Mouse (Mus musculus) hindbrain, embryonic 11.5 days (tissue): Measurements from ENCODE around the gene Greb1. TPM values are rescaled to one million over a fixed set of nuclear protein-coding genes. Genes with fewer than 3 reads are reported as not detected.

Source experiments
- ATAC-seq: fragments of 200-750 bp; cut with Nextera tagmentation; 2 replicates; pipeline ENCODE4 v1.8.0; 2017; ENCODE audit warnings: mild to moderate bottlenecking, moderate TSS enrichment, moderate library complexity; ENCODE audit not compliant: low FRiP score
- DNase-seq: peaks from one replicate; pipeline ENCODE4 v3.0.0-alpha.2; 2015; ENCODE audit warnings: low spot score
- H3K27ac ChIP-seq: fragments of 300-500 bp; sonication (generic); 2 replicates; pipeline ENCODE4 v1.5.1; 2014; ENCODE audit warnings: mild to moderate bottlenecking, low read depth, low read length
- H3K27me3 ChIP-seq: fragments of 300-500 bp; sonication (generic); 2 replicates; pipeline ENCODE4 v1.6.1; 2014; ENCODE audit warnings: mild to moderate bottlenecking, low read length, moderate library complexity, mixed read lengths; ENCODE audit not compliant: control insufficient read depth, insufficient read depth
- H3K36me3 ChIP-seq: fragments of 300-500 bp; sonication (generic); 2 replicates; pipeline ENCODE4 v1.6.1; 2014; ENCODE audit warnings: mild to moderate bottlenecking, low read length, moderate library complexity, mixed read lengths; ENCODE audit not compliant: control insufficient read depth, insufficient read depth
- H3K4me1 ChIP-seq: fragments of 300-500 bp; sonication (generic); replicated peaks from 2 replicates; pipeline ENCODE4 v1.6.1; 2014; ENCODE audit warnings: low read length, mixed read lengths; ENCODE audit not compliant: control insufficient read depth, insufficient read depth
- H3K4me2 ChIP-seq: fragments of 300-500 bp; sonication (generic); replicated peaks from 2 replicates; pipeline ENCODE4 v1.6.1; 2014; ENCODE audit warnings: mild to moderate bottlenecking, low read depth, low read length
- H3K4me3 ChIP-seq: fragments of 300-500 bp; sonication (generic); 2 replicates; pipeline ENCODE4 v1.5.1; 2014; ENCODE audit warnings: low read depth, low read length
- H3K9ac ChIP-seq: fragments of 300-500 bp; sonication (generic); 2 replicates; pipeline ENCODE4 v1.6.1; 2014; ENCODE audit warnings: low read depth, low read length
- H3K9me3 ChIP-seq: fragments of 300-500 bp; sonication (generic); 2 replicates; pipeline ENCODE4 v1.6.1; 2016; ENCODE audit warnings: low read length; ENCODE audit not compliant: control insufficient read depth
- WGBS: fragments of 180-500 bp; shearing (Covaris S2); extraction: QIAGEN DNeasy Blood & Tissue Kit; methylation state at CpG from one replicate; pipeline ENCODE4 v1.1.7; 2014; 5-methylcytosine and 5-hydroxymethylcytosine counted together
- polyA plus RNA-seq: library from polyadenylated mRNA; unstranded; fragments of >200 nt; fragmentation: Nextera tagmentation; extraction: Ambion mirVana; gene quantifications from 2 replicates; pipeline ENCODE4 v1.2.1, GENCODE M21; 2014

Greb1 gene
- polyA plus RNA-seq, 1 experiment from 2014 or later, result 11.2 TPM

DNA sequence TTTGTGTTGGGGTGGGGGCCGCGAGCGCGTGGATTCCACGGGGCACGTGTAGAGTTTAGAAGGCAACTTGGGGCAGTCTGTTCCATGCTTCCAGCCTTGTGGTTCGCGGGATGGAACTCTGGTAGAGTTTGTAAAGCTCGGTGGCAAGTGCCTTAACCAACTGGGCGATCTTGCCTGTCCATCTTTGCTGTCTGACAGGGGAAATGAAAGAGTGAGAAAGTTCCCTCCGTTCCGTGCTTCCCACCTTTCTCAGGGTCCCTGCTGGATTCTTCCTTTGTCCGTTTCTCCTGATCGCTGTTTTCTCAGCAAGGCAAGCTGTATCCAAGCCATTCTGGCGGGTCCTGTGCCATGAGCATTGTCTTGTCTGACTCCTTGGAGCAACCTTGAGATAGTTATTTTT lies 10.8 kb upstream of the Greb1 start:
- Histone ChIP-seq H3K9ac (peak overlapping the region; percentile 92), H3K9me3 (no peaks in the 10 kb centered on the region), H3K27me3 (no peaks in the 10 kb centered on the region; the same call in 1 of the 2 replicates), H3K4me2 (peak overlapping the region; percentile 87), H3K36me3 (no peaks in the 10 kb centered on the region), H3K4me3 (peak overlapping the region; percentile 87), H3K27ac (no peak overlapping the region), H3K4me1 (0 out of 2 replicates have a peak, but pooled peaks cover 2% of the 10 kb centered on the region)
- DNase-seq (peak; percentile 52), ATAC-seq (peak; percentile 41; the same call in 1 of the 2 replicates)
- 7% methylated on average over 15 of the region's 15 CpGs for WGBS

DNA sequence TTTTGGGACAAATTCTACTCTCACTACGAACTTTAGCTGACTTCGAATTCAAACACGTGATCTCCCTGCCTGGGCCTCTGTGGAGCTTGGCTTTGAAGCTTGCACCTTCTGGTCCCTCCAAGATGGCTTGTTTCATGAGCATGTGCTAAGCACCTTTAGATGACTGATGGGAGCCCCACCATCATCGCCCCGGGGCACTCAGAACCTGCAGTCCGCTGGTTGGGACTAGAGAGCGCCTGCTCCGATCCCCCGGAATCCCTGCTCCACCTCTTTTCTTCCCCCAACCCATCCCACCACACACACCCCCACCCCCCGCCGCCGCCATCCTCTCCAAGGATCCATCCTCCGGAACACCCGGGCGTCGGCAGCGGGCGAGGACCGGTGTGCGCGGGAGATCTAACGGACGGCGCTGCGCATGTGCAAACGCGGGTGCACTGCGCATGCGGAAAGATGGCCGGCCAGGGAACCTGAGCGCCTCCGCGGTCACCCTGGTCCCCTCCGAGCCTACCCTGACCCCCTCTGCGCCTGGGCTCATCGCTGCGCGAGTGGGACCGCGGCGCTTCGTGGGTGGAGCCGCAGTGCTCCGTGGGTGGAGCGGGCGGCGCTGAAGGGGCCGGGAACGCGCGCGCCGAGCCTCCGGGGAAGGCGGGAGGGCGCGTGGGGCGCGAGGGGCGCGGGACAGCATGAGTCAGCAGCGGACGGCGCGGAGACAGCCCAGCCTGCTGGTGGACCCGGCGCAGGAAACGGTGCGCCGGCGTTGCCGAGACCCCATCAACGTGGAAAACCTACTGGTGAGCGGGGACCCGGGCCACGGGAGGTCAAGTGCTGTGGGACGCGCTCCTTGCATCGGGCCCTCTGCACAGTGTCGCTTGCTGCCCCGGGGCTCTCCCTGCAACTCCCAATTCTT lies 10.1 kb upstream of the Greb1 start, which contains the start of gene E2f6:
E2f6 (plus strand) TSS at position 439 of the 907 bp plus-strand sequence.
- Histone ChIP-seq H3K9ac (peak within 1 kb of the TSS; percentile 92), H3K27me3 (no peaks in the 10 kb centered on the region; the same call in 1 of the 2 replicates), H3K27ac (peak within 1 kb of the TSS; percentile 73), H3K4me3 (peak within 1 kb of the TSS; percentile 87), H3K4me2 (peak within 1 kb of the TSS; percentile 87), H3K9me3 (no peaks in the 10 kb centered on the region), H3K4me1 (0 out of 2 replicates have a peak, but pooled peaks cover 2% of the 10 kb centered on the region), H3K36me3 (no peaks in the 10 kb centered on the region)
- ATAC-seq (peak; percentile 89), DNase-seq (peak; percentile 90)
- WGBS, result 6% methylated on average over 81 of the region's 81 CpGs

DNA sequence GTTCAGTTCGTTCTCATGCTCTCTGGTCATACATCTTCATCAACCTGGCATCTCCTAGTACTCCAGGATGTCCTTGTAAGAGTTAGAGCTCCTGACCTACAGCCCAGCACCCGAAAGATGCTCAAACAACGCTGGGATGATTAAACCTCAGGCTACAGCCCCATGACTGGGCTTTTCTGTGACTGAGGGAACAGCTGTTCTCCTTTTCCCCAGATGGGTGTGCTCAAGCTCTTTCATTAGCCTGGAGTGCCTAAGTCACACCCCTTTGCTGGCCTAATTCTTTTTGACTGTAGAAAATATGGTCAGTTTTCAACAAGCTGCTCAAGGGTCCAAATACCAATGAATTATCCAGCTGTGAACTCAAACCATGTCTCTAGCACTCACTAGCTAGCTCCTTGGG lies 7.4 kb upstream of the Greb1 start:
- ATAC-seq (no peak), DNase-seq (peak; percentile 60)
- no peak overlapping the region for H3K4me2 ChIP-seq
- WGBS, result 53% methylated on average over 3 of the region's 3 CpGs
- no peaks in the 10 kb centered on the region for H3K9me3 ChIP-seq
- no peak overlapping the region for H3K27ac ChIP-seq
- H3K4me3 ChIP-seq, result no peak overlapping the region
- H3K9ac ChIP-seq, result no peak overlapping the region
- H3K36me3 ChIP-seq, result no peaks in the 10 kb centered on the region
- H3K27me3 ChIP-seq, result no peaks in the 10 kb centered on the region; the same call in 1 of the 2 replicates
- peaks cover 8% of the 10 kb centered on the region; the same call in 1 of the 2 replicates for H3K4me1 ChIP-seq

DNA sequence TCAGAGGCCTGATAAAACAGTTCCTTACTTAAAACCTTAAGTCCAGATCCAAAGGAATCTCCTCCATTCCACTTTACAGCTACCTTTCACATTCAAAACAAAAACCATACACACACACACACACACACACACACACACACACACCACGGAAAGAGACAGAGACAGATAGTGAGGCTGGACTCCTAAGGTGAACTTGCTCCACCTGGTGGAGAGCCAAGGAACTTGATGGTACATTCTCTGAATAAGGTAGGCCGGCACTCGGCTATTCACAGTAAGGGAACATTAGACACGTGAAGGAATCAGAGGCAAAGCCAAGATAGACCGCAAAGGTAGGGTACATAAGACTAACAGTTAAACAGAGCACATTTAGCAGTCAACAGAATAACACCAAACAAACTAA lies 4.8 kb upstream of the Greb1 start:
- Histone ChIP-seq H3K4me2 (no peak overlapping the region), H3K9me3 (no peaks in the 10 kb centered on the region), H3K27ac (no peak overlapping the region), H3K36me3 (no peaks in the 10 kb centered on the region), H3K27me3 (no peaks in the 10 kb centered on the region; the same call in 1 of the 2 replicates), H3K4me3 (no peak overlapping the region), H3K9ac (no peak overlapping the region), H3K4me1 (peaks cover 8% of the 10 kb centered on the region; the same call in 1 of the 2 replicates)
- 5% methylated on average over 5 of the region's 5 CpGs for WGBS
- DNase-seq, result peak; percentile 89
- peak; percentile 62; the same call in 1 of the 2 replicates for ATAC-seq

DNA sequence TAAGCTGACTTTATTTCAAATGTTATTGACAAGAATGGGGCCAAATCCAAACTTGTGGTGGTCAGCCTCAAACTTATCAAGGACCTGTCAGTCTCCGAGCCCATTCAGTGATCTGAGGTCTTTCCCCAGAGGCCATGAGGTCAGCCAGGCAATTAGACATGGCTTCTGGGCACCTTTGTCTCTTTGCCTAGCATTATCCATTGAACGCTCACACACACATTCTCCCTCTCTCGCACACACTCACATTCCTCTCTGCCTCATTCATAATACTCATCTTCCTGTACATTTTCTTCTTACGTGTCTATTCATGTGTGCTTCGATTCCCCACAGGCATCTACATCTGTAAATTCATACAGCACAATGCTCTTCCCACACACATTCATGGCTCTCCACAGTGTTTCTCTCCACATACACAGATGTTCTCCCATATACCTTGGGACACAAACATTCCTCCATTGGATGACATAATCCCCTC lies 3.3 kb upstream of the Greb1 start:
- Histone ChIP-seq H3K27ac (no peak overlapping the region), H3K9me3 (no peaks in the 10 kb centered on the region), H3K4me2 (no peak overlapping the region), H3K4me1 (peaks cover 9% of the 10 kb centered on the region; the same call in 1 of the 2 replicates), H3K27me3 (no peaks in the 10 kb centered on the region), H3K9ac (no peak overlapping the region), H3K36me3 (no peaks in the 10 kb centered on the region), H3K4me3 (no peak overlapping the region)
- ATAC-seq, result no peak
- WGBS, result 16% methylated on average over 5 of the region's 5 CpGs
- peak; percentile 72 for DNase-seq

DNA sequence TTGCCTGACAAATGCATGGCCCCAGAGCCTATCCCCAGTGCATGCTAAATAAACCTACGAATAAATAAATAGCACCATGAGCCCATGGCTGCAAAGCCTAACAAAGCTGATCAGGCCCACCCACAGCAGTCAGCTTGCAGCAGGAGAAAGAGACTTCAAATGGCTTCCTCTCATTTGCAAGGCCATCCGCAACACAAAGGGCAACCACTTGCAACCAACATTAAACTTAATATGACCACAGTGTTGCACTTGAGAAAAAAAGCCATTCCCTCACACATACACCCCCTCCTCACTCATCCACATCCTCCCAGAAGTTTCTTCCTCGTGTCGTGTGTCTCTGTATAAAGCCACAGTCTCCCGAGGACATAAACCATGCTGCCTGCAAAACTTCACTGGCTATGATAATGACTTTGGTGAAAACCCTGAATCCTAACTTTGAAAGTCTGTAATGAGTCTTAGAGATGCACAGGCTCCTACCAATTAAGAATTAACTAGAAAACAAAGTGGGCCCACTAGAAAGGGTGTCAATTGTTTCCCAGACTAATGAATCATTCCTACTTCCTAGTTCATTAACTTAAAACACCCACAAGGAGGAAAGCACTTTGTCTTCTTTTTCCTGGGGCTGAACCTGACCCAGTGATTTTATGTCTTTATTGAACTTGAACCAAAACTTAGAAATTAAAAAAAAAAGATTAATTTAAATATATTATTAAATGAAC lies 2.7 kb upstream of the Greb1 start:
- H3K36me3 ChIP-seq, result no peaks in the 10 kb centered on the region
- H3K9ac ChIP-seq, result no peak overlapping the region
- H3K27me3 ChIP-seq, result no peaks in the 10 kb centered on the region
- H3K27ac ChIP-seq, result 0 out of 2 replicates have a peak overlapping the region, but pooled peaks have one; percentile 14
- H3K4me3 ChIP-seq, result no peak overlapping the region
- 15% methylated on average over 5 of the region's 5 CpGs for WGBS
- no peak overlapping the region for H3K4me2 ChIP-seq
- ATAC-seq (no peak), DNase-seq (peak; percentile 36)
- H3K4me1 ChIP-seq, result peaks cover 12% of the 10 kb centered on the region; the same call in 1 of the 2 replicates
- H3K9me3 ChIP-seq, result no peaks in the 10 kb centered on the region

DNA sequence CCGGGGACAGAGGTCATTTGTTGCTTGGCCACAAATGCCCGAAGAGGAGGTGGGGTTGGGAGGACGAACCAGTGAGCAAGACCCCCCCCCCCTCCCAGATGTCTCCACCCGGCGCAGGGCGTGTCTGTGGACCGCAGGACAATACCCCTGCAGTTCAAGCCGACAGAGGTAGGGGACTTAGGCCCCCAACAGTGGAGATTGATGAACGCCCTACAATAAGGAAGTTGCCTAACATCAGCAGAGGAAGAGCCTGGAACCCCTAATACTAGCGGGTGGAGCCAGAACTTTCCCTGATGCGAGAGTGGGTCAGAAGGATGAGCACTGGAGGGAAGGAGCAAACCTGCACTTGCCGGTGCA lies 251 bp upstream of the Greb1 start:
- DNase-seq, result peak; percentile 68
- H3K4me1 ChIP-seq, result peaks cover 12% of the 10 kb centered on the region; the same call in 1 of the 2 replicates

DNA sequence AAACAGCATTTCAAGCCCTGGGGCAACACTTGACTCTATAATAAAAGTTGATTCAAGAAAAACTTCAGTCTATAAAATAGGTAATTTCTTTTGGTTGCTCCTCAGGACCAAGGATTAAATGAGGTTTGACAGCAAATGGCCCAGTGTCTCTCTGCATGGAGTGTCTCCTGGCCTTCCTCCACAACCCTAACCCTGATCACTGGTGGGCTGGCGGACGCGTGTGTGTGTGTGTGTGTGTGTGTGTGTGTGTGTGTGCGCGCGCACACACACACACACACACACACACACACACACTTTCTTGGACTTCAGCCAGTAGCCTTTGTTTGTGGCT lies 793 bp downstream of the Greb1 start:
- H3K4me1 ChIP-seq, result peaks cover 12% of the 10 kb centered on the region; the same call in 1 of the 2 replicates
- H3K4me2 ChIP-seq, result peak overlapping the region; percentile 88
- H3K27ac ChIP-seq, result peak overlapping the region; percentile 77
- WGBS, result 0% methylated on average over 6 of the region's 6 CpGs
- peak overlapping the region; percentile 74 for H3K4me3 ChIP-seq
- no peak for DNase-seq
- ATAC-seq, result peak; percentile 36
- no peaks in the 10 kb centered on the region for H3K9me3 ChIP-seq
- no peaks in the 10 kb centered on the region for H3K27me3 ChIP-seq
- peak overlapping the region; percentile 88 for H3K9ac ChIP-seq
- no peaks in the 10 kb centered on the region for H3K36me3 ChIP-seq

More for the DNA sequence above, 251 bp upstream of the Greb1 start:
- no peaks in the 10 kb centered on the region for H3K9me3 ChIP-seq
- 2% methylated on average over 12 of the region's 12 CpGs for WGBS
- no peaks in the 10 kb centered on the region for H3K27me3 ChIP-seq
- ATAC-seq, result peak; percentile 70
- H3K27ac ChIP-seq, result peak overlapping the region; percentile 77
- peak overlapping the region; percentile 74 for H3K4me3 ChIP-seq
- H3K9ac ChIP-seq, result peak overlapping the region; percentile 88
- H3K36me3 ChIP-seq, result no peaks in the 10 kb centered on the region
- H3K4me2 ChIP-seq, result peak overlapping the region; percentile 88
